Mouse (Mus musculus) urinary bladder, postnatal 10 days (tissue): Measurements from ENCODE around the gene Rsad2.
"Not testable (repeated sequence)": the region's sequence is repeated elsewhere in the genome, so short reads cannot be mapped to it uniquely, and the experiment has no call there.

Experiments
- DNase-seq: peaks from one replicate; pipeline ENCODE4 v3.0.0; 2022; ENCODE audit warnings: low spot score

The Rsad2 gene

DNA sequence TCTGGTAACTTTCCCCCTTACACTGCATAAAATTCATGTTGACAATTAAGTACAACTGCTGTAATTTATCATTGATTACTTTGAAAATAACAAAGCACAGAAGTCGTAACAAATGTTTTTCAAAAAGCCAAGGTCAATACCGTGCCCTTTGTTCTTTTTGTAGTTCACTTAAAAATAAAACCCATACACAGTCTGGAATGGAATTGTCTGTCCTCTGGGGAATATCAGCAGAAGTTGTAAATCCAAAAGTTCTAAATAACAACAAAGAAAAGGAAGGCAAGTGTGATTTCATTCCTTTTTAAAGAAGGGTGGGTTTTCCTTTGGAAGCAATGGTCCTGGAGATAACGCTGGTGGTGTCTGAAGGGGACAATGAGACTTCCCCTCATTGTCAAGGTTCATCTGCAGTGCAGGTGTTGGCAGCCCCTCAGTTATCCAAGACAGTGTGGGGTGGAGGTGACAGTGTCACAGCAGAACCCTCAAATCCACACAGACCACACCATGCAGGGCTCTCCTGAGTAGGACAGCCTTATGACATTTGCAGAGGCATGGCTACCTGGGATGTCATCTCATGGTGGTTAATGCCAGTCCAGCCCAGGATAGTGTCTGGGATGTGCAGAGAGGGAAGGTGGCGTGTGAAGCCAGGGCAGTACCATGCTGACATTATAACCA, 9.7 kb downstream of the Rsad2 start:
- DNase-seq = no peak

DNA sequence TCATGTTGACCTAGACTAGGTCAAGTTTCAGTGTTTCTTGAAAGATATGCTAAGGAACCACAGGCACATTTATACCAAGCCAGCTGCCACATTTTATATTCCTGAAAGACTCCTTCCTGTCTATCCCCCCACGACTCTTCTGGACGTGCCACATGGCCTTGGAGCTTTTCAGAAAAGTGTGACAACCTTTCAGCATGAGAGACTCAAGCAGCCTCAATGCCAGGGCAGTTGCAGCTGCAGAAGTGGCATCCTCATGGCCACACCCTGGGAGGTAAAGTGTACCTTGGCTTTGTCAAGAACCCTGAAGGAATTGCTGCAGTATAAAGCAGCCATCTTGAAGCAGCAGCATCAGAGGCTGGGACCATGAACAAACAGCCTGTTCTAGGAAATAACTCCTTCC, 11.7 kb downstream of the Rsad2 start:
- no peak for DNase-seq

DNA sequence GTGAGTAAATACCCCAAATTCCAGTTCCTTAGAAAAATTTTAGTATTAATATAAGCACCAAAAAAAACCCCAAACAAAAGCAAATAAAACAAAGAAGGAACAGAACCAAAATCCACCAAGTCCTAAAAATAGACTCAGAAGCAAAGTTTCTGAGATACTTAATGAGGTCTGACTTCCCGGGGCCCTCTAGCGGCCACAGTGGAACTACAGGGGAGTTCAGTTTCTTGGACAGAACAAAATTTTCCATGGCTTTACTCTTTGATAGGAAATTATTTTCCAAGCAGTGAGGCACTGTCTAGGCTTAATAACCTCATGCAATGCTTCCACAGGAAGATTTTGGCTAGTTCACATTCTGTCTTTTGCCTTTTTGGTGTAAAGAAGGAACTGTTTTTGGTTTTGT, 12.2 kb downstream of the Rsad2 start:
- peak; percentile 26 for DNase-seq

DNA sequence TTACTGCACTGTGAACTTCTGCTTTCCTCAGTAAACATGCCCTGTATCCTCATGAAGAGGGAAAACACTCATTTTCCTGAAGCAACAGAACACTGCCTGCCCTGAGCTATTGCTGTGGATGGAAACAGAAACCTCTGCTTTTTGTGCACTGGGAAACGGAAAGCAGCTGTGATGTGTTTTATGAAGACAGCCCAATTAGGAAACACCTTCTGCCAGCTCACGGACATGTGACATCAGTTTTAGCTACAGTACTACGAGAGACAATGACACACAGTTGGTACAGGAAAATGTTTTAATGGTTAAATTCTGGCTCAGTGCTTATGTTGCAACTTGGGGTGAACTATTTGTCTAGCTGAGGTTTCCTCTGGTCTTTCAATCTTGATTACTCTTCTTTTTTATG, 16.9 kb downstream of the Rsad2 start:
- DNase-seq = no peak

DNA sequence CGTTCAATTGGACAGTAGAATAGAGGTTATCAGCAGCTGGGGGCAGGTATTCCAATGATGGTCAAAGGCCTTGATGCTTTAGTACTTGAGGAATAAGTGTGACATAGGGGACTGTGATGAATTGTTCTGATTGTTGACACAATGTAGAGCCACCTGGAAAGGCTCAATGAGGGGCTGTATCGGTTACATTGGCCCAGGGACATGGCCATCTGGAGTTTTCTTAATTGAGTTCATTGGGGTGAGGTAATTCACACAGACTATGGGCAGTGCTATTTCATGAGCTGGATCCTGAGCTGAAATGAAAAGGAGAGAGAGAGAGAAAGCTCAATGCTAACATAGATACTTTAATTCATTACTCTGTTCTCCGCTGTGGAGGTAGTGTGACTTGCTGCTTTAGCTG, 18.3 kb downstream of the Rsad2 start:
- DNase-seq = no peak

GRCm38 (mm10) chr12:26436334-26436733, 19.9 kb downstream of the Rsad2 start:
- no peak for DNase-seq

DNA sequence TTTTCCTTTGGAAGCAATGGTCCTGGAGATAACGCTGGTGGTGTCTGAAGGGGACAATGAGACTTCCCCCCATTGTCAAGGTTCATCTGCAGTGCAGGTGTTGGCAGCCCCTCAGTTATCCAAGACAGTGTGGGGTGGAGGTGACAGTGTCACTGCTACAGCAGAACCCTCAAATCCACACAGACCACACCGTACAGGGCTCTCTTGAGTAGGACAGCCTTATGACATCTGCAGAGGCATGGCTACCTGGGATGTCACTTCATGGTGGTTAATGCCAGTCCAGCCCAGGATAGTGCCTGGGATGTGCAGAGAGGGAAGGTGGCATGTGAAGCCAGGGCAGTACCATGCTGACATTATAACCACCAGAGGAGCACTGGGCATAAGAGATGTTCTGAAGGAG, 27.5 kb downstream of the Rsad2 start:
- DNase-seq = not testable (repeated sequence)

DNA sequence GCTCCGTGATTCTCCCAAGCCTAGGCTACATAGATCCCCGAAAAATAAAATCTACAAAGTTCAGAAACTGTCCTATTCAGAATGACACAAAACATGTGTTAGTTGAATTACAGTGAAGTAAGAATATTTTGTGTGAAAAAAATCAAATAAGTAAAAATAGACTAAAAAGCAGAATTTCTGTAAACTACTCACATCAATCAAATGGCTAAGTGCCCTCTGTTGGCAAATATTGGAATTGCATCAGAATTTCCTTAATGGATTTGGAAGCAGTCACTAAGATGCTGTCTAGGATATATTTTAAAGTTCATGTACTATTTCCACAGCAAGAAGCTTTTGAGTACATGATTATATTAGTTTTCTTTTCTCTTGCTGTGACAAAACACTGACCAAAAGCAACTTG, 31.4 kb downstream of the Rsad2 start:
- DNase-seq = no peak

- no peak for DNase-seq
These were observed 37.9 kb downstream of the Rsad2 start for GRCm38 (mm10) chr12:26418322-26418721.

GRCm38 (mm10) chr12:26416636-26417295, 39.5 kb downstream of the Rsad2 start:
- DNase-seq = no peak

- DNase-seq = peak; percentile 65
These were observed 41.0 kb downstream of the Rsad2 start, which contains the start of gene Rnf144a for GRCm38 (mm10) chr12:26415104-26415771. TSS of gene Rnf144a (minus strand) at chr12:26415254.

DNA sequence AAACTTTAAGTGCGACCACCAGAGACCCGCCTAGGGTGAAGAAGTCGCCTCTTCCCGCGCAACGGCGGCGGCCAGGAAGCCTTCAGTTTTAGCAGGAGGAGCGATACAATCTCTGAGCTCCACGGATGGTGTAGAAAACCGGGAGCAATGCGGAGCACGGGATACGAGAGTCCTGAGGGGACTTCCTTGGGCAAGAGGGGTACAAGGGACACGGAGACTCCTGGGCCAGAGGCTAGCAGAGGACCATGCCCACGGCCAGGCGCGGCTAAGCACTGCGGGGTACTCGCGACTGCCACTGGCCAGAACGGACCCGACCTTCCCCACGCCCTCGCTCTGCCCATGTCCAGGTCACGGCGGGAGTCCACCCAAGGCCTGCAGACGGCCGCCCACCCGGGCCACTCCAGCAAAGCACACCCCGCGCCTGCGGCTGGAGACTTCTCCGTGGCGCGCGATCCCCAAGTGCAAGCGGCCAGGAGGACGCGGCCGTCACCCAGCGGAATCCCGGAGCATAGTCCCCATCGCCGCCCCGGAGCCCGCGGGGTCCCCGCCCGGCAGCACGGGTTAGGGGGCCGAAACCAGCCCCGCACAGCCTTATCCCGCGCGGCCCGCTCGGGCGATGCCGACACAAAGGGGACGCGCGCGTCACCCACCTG, 41.7 kb downstream of the Rsad2 start:
- no peak for DNase-seq

GRCm38 (mm10) chr12:26413961-26414411, 42.3 kb downstream of the Rsad2 start:
- no peak for DNase-seq

- no peak for DNase-seq
These were observed 43.5 kb downstream of the Rsad2 start for GRCm38 (mm10) chr12:26412802-26413201.

GRCm38 (mm10) chr12:26411841-26412450, 44.3 kb downstream of the Rsad2 start:
- DNase-seq = no peak

GRCm38 (mm10) chr12:26410443-26410842, 45.8 kb downstream of the Rsad2 start:
- no peak for DNase-seq

DNA sequence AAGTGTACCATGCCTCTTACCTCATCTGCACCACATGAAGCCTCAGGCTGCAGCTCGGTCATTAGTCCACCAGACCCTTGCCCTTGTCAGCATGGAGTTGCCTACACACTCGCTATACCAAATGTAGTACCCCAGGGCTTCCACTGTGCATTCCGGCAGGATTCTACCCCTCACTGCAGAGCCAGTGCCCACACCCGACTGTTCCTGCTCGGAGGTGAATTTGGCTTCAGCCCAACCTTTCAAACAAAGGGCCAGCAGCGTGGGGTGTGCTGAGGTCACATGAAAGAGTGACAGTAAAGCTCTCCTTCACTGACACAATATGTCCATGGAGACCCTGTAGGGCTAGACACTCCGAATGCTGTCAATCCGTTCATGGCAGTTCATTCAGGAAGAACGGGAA, 47.5 kb downstream of the Rsad2 start:
- no peak for DNase-seq

DNA sequence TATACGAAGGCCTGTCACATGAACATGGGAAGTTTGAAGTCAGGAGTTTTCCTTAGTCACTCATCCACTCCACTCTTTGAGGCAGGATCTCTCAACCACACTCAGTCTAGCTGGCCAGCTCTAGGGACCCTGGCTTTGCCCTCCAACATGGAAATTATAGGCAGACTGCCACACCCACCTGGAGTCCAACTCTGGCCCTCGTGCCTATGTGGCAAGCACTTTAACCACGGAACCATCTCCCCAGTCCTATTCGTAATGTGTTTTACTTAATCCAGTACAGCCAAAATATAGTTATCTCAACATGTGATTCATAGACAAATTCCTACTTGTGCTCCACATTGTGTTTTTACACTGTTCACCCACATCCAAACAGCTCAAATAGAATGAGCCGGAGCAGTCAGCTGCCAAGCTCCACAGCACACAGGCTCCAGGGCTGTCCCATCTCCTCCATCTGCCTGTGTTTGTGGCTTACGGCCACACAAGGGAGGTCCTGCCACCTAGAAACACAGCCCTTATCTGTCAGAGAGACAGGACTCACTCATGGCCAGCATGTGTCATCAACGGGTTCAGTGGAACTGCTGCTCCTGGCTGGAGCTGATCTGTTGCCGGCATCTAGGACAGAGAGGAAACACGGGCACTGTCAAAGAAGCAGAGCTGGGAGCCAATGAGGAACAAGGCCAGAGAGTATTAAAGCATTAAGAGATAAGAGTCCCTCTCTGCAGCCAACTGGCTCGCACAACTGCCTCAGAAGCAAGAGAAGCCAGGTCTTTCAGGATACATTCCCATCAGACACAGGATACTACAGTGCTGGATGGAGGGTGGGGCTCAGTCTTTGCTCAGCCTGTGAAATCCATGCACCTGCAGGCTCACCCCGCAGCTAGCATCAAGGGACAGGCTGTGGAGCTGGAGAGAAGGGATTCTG, 51.2 kb downstream of the Rsad2 start:
- no peak for DNase-seq

GRCm38 (mm10) chr12:26403372-26404125, 52.7 kb downstream of the Rsad2 start:
- no peak for DNase-seq

DNA sequence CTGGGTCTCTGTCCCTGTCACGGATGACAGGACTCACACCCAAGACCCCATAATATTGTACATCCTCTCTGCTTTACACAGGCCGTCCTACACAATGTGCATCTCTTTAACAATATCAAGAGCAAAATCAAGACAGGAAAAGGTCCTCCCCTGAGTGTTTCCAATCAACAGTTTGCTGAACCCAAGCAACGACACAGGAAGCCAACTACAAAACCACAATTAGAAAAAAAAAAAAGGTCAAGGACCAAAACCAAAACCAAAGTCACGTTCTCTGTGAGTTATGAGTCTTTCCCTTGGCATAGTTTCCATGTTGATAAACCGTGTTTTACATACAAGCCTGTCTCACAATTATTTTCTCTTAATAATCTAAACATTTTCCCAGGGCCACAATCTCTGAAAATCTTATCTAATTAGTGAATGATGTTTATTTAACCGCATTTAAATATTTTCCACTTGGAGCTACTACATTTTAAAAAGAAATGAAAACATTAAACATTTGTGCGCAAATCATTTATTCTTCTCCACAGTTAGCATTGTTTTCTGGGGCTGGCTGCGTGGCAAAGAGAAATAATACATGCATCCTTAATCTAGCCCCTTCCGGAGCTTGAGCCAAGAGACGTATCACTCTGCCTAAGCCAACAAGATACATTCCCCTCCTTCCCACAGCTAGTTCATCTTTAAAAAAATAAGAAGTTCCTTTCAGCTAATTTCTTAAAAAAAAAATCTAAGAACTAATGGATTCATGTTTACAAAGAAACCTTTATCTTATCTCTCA, 54.4 kb downstream of the Rsad2 start:
- no peak for DNase-seq
